Mouse (Mus musculus): ENCODE measurements around the gene BC048679.
A peak's percentile ranks its signal among the peaks of the same experiment; 100 is the strongest.

Gene BC048679

DNA sequence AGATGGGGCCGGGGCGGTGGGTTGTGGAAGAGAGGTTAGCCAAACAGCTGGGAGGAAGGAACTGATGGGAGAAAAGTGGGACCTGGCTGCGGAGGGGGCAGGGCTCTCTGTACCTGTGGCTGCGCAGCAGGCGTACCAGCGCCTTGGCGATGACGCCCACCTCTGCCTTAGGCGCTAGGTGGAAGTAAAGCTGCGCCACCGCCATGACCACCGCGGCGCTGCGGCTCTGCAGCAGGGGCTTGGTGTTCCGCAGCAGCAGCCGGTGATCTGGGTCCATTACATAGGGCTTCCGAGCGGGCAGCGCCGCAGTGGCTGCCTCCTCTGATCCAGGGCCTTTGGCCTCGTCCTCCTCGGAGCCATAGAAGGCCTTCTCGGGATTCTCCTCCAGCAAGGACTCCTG is 21.2 kb downstream of the BC048679 start:
- DNase-seq (ENCODE audit: low read depth), result no peak

DNA sequence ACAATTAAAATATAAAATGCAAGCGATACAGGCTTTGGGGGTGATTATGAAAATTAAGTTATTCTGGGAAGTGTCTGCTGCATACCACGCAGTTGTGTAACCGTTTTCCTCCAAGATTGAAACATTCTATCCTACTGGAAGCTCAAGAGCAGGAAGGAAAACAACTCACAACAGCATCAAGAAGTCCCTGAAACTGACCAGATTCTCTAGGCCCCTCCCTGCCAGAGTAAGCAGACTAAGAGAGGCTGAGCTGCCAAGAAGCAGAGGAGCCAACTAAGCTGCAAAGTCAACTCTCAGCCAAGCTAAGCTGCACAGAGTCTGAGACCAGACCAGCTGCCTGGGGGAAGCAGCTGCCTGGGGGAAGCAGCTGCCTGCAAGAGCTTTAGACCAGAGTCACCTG is 22.9 kb downstream of the BC048679 start:
- DNase-seq (ENCODE audit: low read depth), result no peak

- no peak for DNase-seq (ENCODE audit: low read depth)
These were observed 33.1 kb downstream of the BC048679 start for GRCm38 (mm10) chr7:81464906-81465450.

DNA sequence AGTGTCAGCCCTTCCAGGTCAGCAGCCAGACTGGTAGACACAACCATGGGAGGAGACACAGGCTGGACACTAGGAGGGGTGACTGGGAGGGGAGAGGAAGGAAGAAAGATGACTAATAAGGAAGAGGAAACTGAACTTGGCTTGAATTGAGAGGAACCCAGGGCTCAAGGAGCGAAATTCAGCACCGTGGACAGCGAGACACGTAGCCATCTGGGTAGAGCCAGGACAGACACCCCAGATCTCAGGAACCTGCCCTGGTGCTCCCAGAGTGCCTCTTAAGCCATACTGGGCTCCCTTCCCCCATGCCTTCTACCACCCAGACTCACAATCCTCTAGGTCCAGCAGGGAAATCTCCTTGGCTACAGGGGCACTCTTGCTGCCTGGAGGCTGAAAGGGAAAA is 34.0 kb downstream of the BC048679 start:
- DNase-seq (ENCODE audit: low read depth), result peak; percentile 26

GRCm38 (mm10) chr7:81462815-81463214 is 35.3 kb downstream of the BC048679 start:
- no peak for DNase-seq (ENCODE audit: low read depth)

GRCm38 (mm10) chr7:81455155-81455651 is 42.9 kb downstream of the BC048679 start, which contains the start of gene Cpeb1:
Gene Cpeb1, minus strand, starts transcription at chr7:81455465.
- DNase-seq (ENCODE audit: low read depth), result no peak

- peak; percentile 12 for DNase-seq (ENCODE audit: low read depth)
These were observed 43.6 kb downstream of the BC048679 start for GRCm38 (mm10) chr7:81454331-81455039.

DNA sequence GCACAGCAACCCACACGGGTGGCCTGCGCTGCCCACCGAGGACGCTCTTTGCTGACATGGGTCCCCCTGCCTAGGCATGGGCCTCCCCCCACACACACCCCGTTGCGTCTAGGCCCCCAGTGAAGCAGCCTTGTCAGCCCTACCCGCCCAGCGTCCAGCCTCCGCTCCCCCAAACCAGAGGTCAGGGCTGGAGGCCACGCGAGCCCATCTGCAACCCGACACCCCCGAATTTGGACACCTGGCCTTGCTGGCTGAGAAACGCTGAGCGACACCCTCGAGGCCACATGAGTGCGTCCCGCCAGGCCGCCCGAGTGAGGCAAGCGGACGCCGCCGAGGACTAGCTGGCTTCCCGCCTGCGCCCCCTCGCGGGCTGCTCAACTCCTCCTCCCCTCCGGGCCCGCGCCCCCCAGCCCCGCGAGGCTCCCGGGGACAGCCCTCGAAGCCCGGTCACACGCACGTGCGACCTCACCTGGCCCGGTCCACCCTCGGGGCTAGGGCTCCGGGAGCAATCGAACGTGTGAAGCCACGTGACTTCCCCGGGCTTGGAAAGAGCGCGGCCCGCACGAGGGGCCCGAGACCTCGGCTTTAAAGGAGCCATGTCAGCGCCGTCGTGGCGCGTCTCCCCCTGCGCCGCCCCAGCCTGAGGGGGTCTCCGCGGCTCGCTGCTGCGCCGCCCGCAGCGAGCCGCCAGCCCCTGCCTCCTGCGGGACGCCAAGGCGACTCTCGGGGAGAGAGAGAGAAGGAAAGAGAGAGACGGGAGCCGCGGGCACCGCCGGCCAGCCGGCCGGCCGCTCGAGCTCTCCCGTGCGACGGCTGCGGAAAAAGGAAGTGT is 44.4 kb downstream of the BC048679 start:
- peak; percentile 13 for DNase-seq (ENCODE audit: low read depth)

- DNase-seq (ENCODE audit: low read depth), result no peak
These were observed 45.1 kb downstream of the BC048679 start for GRCm38 (mm10) chr7:81452971-81453441.
